Mouse (Mus musculus) right cerebral cortex, postnatal 10 days (tissue): ENCODE measurements at regions not wholly inside any gene's neighbourhood (a gene's known extent, or its start where the extent isn't known, plus 50 kb on each side); places are given as distances from the start of the nearest gene placed in this dataset.

Experiments used
- DNase-seq, 2 experiments: peaks; one replicate each; pipeline ENCODE4 v3.0.0; 2021; ENCODE audit warnings: low spot score in 2 of 2

GRCm38 (mm10) chr5:47508689-47509301, 474.1 kb upstream of the Slit2 start:
- no peak for DNase-seq

- DNase-seq, result peak; percentile 27 to 53
Measured at GRCm38 (mm10) chr5:47522161-47522942, 460.6 kb upstream of the Slit2 start.

- no peak for DNase-seq
Measured at GRCm38 (mm10) chr5:47528671-47529070, 454.3 kb upstream of the Slit2 start.

GRCm38 (mm10) chr5:47537532-47537931, 445.4 kb upstream of the Slit2 start:
- no peak for DNase-seq

- no peak for DNase-seq
Measured at GRCm38 (mm10) chr5:47542248-47542647, 440.7 kb upstream of the Slit2 start.

GRCm38 (mm10) chr5:47556717-47557116, 426.2 kb upstream of the Slit2 start:
- DNase-seq, result no peak

- no peak for DNase-seq
Measured at GRCm38 (mm10) chr5:47557152-47557800, 425.7 kb upstream of the Slit2 start.
